Mouse (Mus musculus): ENCODE results near the gene Wdcp. TPM values are rescaled to one million over a fixed set of nuclear protein-coding genes. Genes with fewer than 3 reads are reported as not detected.

Wdcp gene
- total and polyA plus RNA-seq, 3 experiments: 2.1 to 12.6 (median 12.3) TPM

- peaks cover 23% of the 10 kb centered on the region for H3K4me1 ChIP-seq (ENCODE audit: insufficient read depth, low read depth, low read length)
- no peak for TF ChIP-seq GATA2 (IDR thresholded peaks at IDR 0.05; ENCODE audit: borderline replicate concordance, low read depth, low read length)
- no peak for TF ChIP-seq GATA1 (IDR thresholded peaks at IDR 0.05; ENCODE audit: borderline replicate concordance, low read length)
- no peak for TF ChIP-seq TAL1 (conservative IDR thresholded peaks at IDR 0.05; ENCODE audit: low read depth, low read length)
- TF ChIP-seq CTCF (IDR thresholded peaks at IDR 0.05; ENCODE audit: low read depth, low read length): no peak
- no peak for TF ChIP-seq POLR2AphosphoS5 (IDR thresholded peaks at IDR 0.05; ENCODE audit: insufficient replicate concordance, low read depth, low read length)
- peak overlapping the region; percentile 89 for H3K4me3 ChIP-seq (ENCODE audit: low read depth, low read length)
- H3K9me3 ChIP-seq (replicated peaks): no peaks in the 10 kb centered on the region
- peak; percentile 28 for DNase-seq (ENCODE audit: low spot score)
- 0 out of 2 replicates have a peak, but pooled peaks have one; percentile 6 for ATAC-seq (ENCODE audit: extremely low read depth, insufficient number of reproducible peaks, low FRiP score, poor library complexity, severe bottlenecking)
- H3K27me3 ChIP-seq (ENCODE audit: insufficient read depth, low read length): peaks cover 16% of the 10 kb centered on the region
- peaks cover 28% of the 10 kb centered on the region for H3K36me3 ChIP-seq (replicated peaks)
Measured at GRCm38 (mm10) chr12:4816680-4817360, 26.3 kb upstream of the Wdcp start.

GRCm38 (mm10) chr12:4817361-4818101 lies 25.6 kb upstream of the Wdcp start, which contains the start of gene Sf3b6:
TSS of gene Sf3b6 (plus strand) at chr12:4817544.
- H3K4me1 ChIP-seq (ENCODE audit: insufficient read depth, low read depth, low read length): peaks cover 23% of the 10 kb centered on the region
- peak; percentile 97 for ATAC-seq (ENCODE audit: extremely low read depth, insufficient number of reproducible peaks, low FRiP score, poor library complexity, severe bottlenecking)
- TF ChIP-seq TAL1 (conservative IDR thresholded peaks at IDR 0.05; ENCODE audit: low read depth, low read length) (no peak), CTCF (IDR thresholded peaks at IDR 0.05; ENCODE audit: low read depth, low read length) (no peak), GATA1 (IDR thresholded peaks at IDR 0.05; ENCODE audit: borderline replicate concordance, low read length) (no peak), POLR2AphosphoS5 (IDR thresholded peaks at IDR 0.05; ENCODE audit: insufficient replicate concordance, low read depth, low read length) (no peak), GATA2 (IDR thresholded peaks at IDR 0.05; ENCODE audit: borderline replicate concordance, low read depth, low read length) (no peak)

DNA sequence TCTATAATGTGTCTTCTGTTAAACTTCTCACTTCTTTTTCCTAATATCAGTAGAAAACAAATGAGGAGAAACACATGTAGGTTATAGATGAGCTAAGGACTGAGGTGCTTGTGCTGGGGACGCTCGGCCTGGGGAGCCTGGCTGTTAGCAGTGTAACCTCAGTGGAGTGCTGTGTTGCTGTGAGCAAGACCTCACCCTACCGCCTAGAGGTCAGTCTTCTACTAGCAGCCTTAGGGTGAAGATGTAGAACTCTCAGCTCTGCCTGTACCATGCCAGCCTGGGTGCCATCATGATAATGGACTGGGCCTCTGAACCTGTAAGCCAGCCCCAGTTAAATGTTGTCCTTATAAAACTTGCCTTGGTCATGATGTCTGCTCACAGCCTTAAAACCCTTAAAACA lies 15.8 kb upstream of the Wdcp start:
- TF ChIP-seq GATA1 (IDR thresholded peaks at IDR 0.05; ENCODE audit: borderline replicate concordance, low read length): no peak
- Histone ChIP-seq H3K4me1 (ENCODE audit: insufficient read depth, low read depth, low read length) (no peaks in the 10 kb centered on the region), H3K27me3 (ENCODE audit: insufficient read depth, low read length) (no peaks in the 10 kb centered on the region), H3K4me3 (ENCODE audit: low read depth, low read length) (no peak overlapping the region), H3K36me3 (replicated peaks) (peaks cover 78% of the 10 kb centered on the region), H3K9me3 (replicated peaks) (no peaks in the 10 kb centered on the region)
- DNase-seq (ENCODE audit: low spot score) (no peak), ATAC-seq (ENCODE audit: extremely low read depth, insufficient number of reproducible peaks, low FRiP score, poor library complexity, severe bottlenecking) (no peak)

More at GRCm38 (mm10) chr12:4817361-4818101, 25.6 kb upstream of the Wdcp start, which contains the start of gene Sf3b6:
- peaks cover 35% of the 10 kb centered on the region for H3K36me3 ChIP-seq (replicated peaks)
- peaks cover 13% of the 10 kb centered on the region for H3K27me3 ChIP-seq (ENCODE audit: insufficient read depth, low read length)
- no peaks in the 10 kb centered on the region for H3K9me3 ChIP-seq (replicated peaks)
- peak within 1 kb of the TSS; percentile 89 for H3K4me3 ChIP-seq (ENCODE audit: low read depth, low read length)
- peak; percentile 89 for DNase-seq (ENCODE audit: low spot score)

DNA sequence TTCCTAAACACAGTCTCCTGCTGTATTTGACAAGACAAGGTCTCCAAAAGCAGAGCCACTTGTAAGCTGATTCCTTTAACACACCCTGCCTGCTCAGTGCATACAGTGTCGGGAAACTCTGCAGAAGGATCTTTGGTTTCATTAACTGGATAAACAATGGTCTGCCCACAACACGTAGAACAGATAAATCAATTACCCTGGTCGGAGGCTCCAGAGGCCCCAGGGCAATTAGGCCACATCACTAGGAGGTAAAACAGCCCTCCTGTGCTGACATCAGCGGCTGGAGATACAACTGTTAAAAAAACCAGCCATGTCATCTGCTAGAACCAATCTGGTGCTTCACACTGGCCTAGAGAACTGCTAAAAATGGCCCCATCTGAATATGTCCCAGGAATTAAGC lies 6.1 kb upstream of the Wdcp start:
- H3K36me3 ChIP-seq (replicated peaks): peaks cover 51% of the 10 kb centered on the region
- no peak for DNase-seq (ENCODE audit: low spot score)
- ATAC-seq (ENCODE audit: extremely low read depth, insufficient number of reproducible peaks, low FRiP score, poor library complexity, severe bottlenecking): no peak
- no peaks in the 10 kb centered on the region for H3K9me3 ChIP-seq (replicated peaks)
- no peaks in the 10 kb centered on the region for H3K27me3 ChIP-seq (ENCODE audit: insufficient read depth, low read length)
- TF ChIP-seq GATA1 (IDR thresholded peaks at IDR 0.05; ENCODE audit: borderline replicate concordance, low read length) (no peak), CTCF (IDR thresholded peaks at IDR 0.05; ENCODE audit: low read depth, low read length) (no peak), GATA2 (IDR thresholded peaks at IDR 0.05; ENCODE audit: borderline replicate concordance, low read depth, low read length) (no peak), TAL1 (conservative IDR thresholded peaks at IDR 0.05; ENCODE audit: low read depth, low read length) (no peak), POLR2AphosphoS5 (IDR thresholded peaks at IDR 0.05; ENCODE audit: insufficient replicate concordance, low read depth, low read length) (no peak)
- H3K4me1 ChIP-seq (ENCODE audit: insufficient read depth, low read depth, low read length): peaks cover 25% of the 10 kb centered on the region
- no peak overlapping the region for H3K4me3 ChIP-seq (ENCODE audit: low read depth, low read length)

DNA sequence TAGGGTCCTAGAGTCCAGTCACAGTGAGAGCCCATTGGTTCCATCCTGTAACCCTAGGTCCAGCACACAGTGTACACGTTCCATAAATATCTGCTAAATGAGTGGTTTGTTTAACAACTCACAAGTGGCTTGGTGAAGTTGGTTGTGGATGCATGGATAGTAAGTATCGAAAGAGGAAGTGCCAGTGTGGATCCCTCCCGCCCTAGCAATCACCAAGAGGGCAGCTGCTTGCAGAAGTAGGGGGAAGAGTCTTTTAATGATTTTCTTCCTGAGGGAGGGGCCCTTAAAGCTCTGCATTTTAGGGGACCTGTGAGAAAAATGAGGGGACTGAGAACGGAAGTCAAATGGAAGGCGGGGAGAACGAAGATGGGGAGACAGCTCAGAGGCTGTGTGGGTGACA lies 3.1 kb upstream of the Wdcp start:
- Histone ChIP-seq H3K27me3 (ENCODE audit: insufficient read depth, low read length) (no peaks in the 10 kb centered on the region), H3K4me1 (ENCODE audit: insufficient read depth, low read depth, low read length) (peaks cover 44% of the 10 kb centered on the region), H3K36me3 (replicated peaks) (peaks cover 21% of the 10 kb centered on the region), H3K9me3 (replicated peaks) (no peaks in the 10 kb centered on the region), H3K4me3 (ENCODE audit: low read depth, low read length) (peak overlapping the region; percentile 82; the same call in 1 of the 2 replicates)
- no peak; the same call in 1 of the 2 replicates for ATAC-seq (ENCODE audit: extremely low read depth, insufficient number of reproducible peaks, low FRiP score, poor library complexity, severe bottlenecking)
- TF ChIP-seq TAL1 (conservative IDR thresholded peaks at IDR 0.05; ENCODE audit: low read depth, low read length): no peak
- no peak for TF ChIP-seq POLR2AphosphoS5 (IDR thresholded peaks at IDR 0.05; ENCODE audit: insufficient replicate concordance, low read depth, low read length)
- peak; percentile 54 for DNase-seq (ENCODE audit: low spot score)

DNA sequence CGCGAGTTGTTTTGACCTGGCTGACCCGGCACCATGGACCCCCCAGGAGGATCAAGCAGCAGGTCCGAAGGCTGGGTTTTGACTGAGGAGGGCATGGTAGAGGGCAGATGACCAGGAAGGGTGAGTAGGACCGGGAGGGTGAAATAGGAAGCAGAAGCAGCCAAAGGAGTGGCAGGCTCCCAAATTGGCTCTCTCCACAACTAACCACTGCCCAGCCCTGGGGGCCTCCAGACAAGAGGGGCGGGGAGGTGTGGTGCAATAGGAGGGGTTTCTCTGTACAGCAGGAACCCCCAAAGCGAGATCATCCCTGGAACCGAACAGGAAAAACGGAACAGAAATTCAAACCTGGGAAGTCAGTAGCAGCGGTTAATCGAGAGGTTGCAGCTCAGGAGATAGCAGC lies 2.4 kb upstream of the Wdcp start:
- TF ChIP-seq POLR2AphosphoS5 (IDR thresholded peaks at IDR 0.05; ENCODE audit: insufficient replicate concordance, low read depth, low read length): no peak
- no peak for TF ChIP-seq TAL1 (conservative IDR thresholded peaks at IDR 0.05; ENCODE audit: low read depth, low read length)
- no peak for TF ChIP-seq CTCF (IDR thresholded peaks at IDR 0.05; ENCODE audit: low read depth, low read length)
- no peak for TF ChIP-seq GATA1 (IDR thresholded peaks at IDR 0.05; ENCODE audit: borderline replicate concordance, low read length)
- TF ChIP-seq GATA2 (IDR thresholded peaks at IDR 0.05; ENCODE audit: borderline replicate concordance, low read depth, low read length): no peak
- Histone ChIP-seq H3K36me3 (replicated peaks) (peaks cover 23% of the 10 kb centered on the region), H3K27me3 (ENCODE audit: insufficient read depth, low read length) (no peaks in the 10 kb centered on the region), H3K4me3 (ENCODE audit: low read depth, low read length) (peak overlapping the region; percentile 82), H3K4me1 (ENCODE audit: insufficient read depth, low read depth, low read length) (peaks cover 44% of the 10 kb centered on the region), H3K9me3 (replicated peaks) (no peaks in the 10 kb centered on the region)
- DNase-seq (ENCODE audit: low spot score) (no peak), ATAC-seq (ENCODE audit: extremely low read depth, insufficient number of reproducible peaks, low FRiP score, poor library complexity, severe bottlenecking) (no peak)

Measured in G1E (cell line).